Mouse (Mus musculus) erythroblast, embryonic 14.5 days (primary cell): ENCODE results near the gene Dcaf12.

Source experiments
- GATA1 ChIP-seq: IDR thresholded peaks from 2 replicates; pipeline ENCODE4 v1.6.1; 2012; ENCODE audit warnings: low read length, inconsistent platforms, mixed read lengths
- TAL1 ChIP-seq: IDR thresholded peaks from 3 replicates; pipeline ENCODE4 v1.6.1; 2012; ENCODE audit warnings: low read length, inconsistent platforms, mixed read lengths

GRCm38 (mm10) chr4:41348584-41349198 is 34.0 kb upstream of the Dcaf12 start, which contains the start of gene Ubap1:
- TF ChIP-seq GATA1 (no peak), TAL1 (no peak)
